Comparison of ENCODE assay signal across 10 mouse cellular contexts in the genomic region with DNA sequence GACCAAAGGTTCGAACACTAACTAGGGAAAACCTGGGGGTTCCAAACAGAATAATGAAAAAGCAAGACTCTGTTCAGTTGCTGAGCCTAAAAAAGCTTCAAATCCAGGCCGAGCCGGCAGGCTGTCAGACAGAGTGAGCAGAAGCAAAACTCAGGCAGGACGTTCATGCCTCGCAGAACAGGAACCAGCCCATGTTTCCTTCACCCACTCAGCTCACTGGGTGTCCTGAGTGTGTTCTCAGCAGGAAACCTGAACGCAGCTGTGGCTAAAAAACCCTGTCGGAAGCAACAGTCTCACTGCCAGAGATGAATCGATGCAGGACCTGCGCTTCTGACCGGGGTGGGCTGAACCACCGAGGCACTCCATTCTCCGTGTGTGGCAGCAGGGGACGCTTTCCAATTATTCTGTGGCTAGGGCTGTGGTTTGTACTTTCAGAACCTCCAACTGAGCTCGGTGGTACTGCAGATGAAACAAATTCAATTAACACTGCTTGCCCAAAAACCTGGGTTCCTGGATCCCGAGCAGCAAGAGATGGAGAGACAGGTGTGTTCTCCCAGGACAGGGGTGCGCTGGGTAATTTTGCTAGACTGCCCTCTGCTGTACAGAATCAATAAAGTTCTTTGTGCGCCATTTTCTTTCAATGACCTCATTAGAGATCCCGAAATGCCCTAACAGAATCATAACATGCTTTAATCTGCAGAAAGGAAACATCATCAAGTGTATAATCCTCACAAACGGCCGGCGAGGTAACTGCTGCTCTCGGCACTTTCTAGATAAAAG.
DNase-seq lines count a peak whose midpoint lies in the region; ATAC-seq and TF ChIP-seq lines count a peak whose summit lies in the region.
"Had no signal": no experiment of that assay in that cellular context is flagged by ENCODE, and none has a peak within 500 bp of the region (broad histone marks: within the 10 kb centered on the region; RNA-seq: fewer than 3 reads in every experiment).

No protein-coding gene starts in this region.

- H3K4me1 ChIP-seq in small intestine, adult 2 months (ENCODE audit: control insufficient read depth, insufficient read depth, insufficient read length, low read length): no peaks in the 10 kb centered on the region
- no peaks in the 10 kb centered on the region for H3K4me1 ChIP-seq in kidney, embryonic 15.5 days
- no peaks in the 10 kb centered on the region for H3K4me1 ChIP-seq in midbrain, postnatal 0 days (ENCODE audit: insufficient read depth, low read length)
- H3K4me1 ChIP-seq: limb, embryonic 15.5 days; neural tube, embryonic 13.5 days had no signal

- no peak for ATAC-seq in kidney, embryonic 15.5 days (replicated peaks; ENCODE audit: low FRiP score)
- ATAC-seq in midbrain, postnatal 0 days (ENCODE audit: low FRiP score): no peak

- TF ChIP-seq CTCF in layer of hippocampus, adult 2 months (conservative IDR thresholded peaks at IDR 0.05): peak; percentile 51
- TF ChIP-seq CTCF in small intestine, adult 2 months (IDR thresholded peaks at IDR 0.05; ENCODE audit: extremely low read depth, insufficient read length, insufficient replicate concordance, low read depth, low read length): no peak
- no peak for TF ChIP-seq CTCF in midbrain, postnatal 0 days (IDR thresholded peaks at IDR 0.05)

- H3K27ac ChIP-seq in layer of hippocampus, adult 2 months: no peak overlapping the region; the same call in 1 of the 2 replicates
- H3K27ac ChIP-seq in small intestine, adult 2 months (ENCODE audit: insufficient read depth, low read depth, low read length): no peak overlapping the region
- no peak overlapping the region for H3K27ac ChIP-seq in kidney, embryonic 15.5 days
- H3K27ac ChIP-seq in midbrain, postnatal 0 days (ENCODE audit: low read depth, low read length): no peak overlapping the region
- H3K27ac ChIP-seq: limb, embryonic 15.5 days; neural tube, embryonic 13.5 days had no signal

- H3K4me3 ChIP-seq in layer of hippocampus, adult 2 months: peak overlapping the region; percentile 1; the same call in 1 of the 2 replicates
- 0 out of 2 replicates have a peak overlapping the region, but pooled peaks have one; percentile 3 for H3K4me3 ChIP-seq in small intestine, adult 2 months (ENCODE audit: low read depth, low read length)
- H3K4me3 ChIP-seq in kidney, embryonic 15.5 days (replicated peaks): no peak overlapping the region
- no peak overlapping the region for H3K4me3 ChIP-seq in midbrain, postnatal 0 days (ENCODE audit: low read depth, low read length)
- H3K4me3 ChIP-seq: limb, embryonic 15.5 days; neural tube, embryonic 13.5 days had no signal

- peak; percentile 3 to 9 for DNase-seq in layer of hippocampus, adult 18-20 months (ENCODE audit: low spot score in 2 of 2)
- DNase-seq in layer of hippocampus, adult 8-10 months (ENCODE audit: low spot score in 2 of 2): no peak
- peak; percentile 37 for DNase-seq in T-cell, adult 2 months (ENCODE audit: low spot score)
- DNase-seq in layer of hippocampus, adult 2 months (ENCODE audit: low spot score in 2 of 2): peak in 1 of 2 experiments; percentile 10
- DNase-seq in embryo, embryonic 11 days: no peak
- no peak for DNase-seq in midbrain, postnatal 0 days (ENCODE audit: low spot score)

- no peaks in the 10 kb centered on the region for H3K9me3 ChIP-seq in kidney, embryonic 15.5 days (replicated peaks)
- no peaks in the 10 kb centered on the region for H3K9me3 ChIP-seq in midbrain, postnatal 0 days (ENCODE audit: low read length)
- H3K9me3 ChIP-seq: limb, embryonic 15.5 days; neural tube, embryonic 13.5 days had no signal

- no peak for TF ChIP-seq POLR2A in small intestine, adult 2 months (IDR thresholded peaks at IDR 0.05; ENCODE audit: low read depth, low read length)

- H3K27me3 ChIP-seq in small intestine, adult 2 months (ENCODE audit: control insufficient read depth, insufficient read depth, low read length): no peaks in the 10 kb centered on the region
- H3K27me3 ChIP-seq in kidney, embryonic 15.5 days: no peaks in the 10 kb centered on the region
- no peaks in the 10 kb centered on the region for H3K27me3 ChIP-seq in midbrain, postnatal 0 days (ENCODE audit: insufficient read depth, low read length)
- H3K27me3 ChIP-seq: limb, embryonic 15.5 days; neural tube, embryonic 13.5 days had no signal

- WGBS in small intestine, adult 2 months: 74% methylated on average over 22 of the region's 22 CpGs
- 80% methylated on average over 22 of the region's 22 CpGs for WGBS in kidney, embryonic 15.5 days
- WGBS in midbrain, postnatal 0 days: 69% methylated on average over 22 of the region's 22 CpGs

- H3K36me3 ChIP-seq in small intestine, adult 2 months (ENCODE audit: control insufficient read depth, insufficient read depth, low read length): no peaks in the 10 kb centered on the region
- no peaks in the 10 kb centered on the region for H3K36me3 ChIP-seq in kidney, embryonic 15.5 days
- no peaks in the 10 kb centered on the region for H3K36me3 ChIP-seq in midbrain, postnatal 0 days (ENCODE audit: insufficient read depth, low read length)
- H3K36me3 ChIP-seq: limb, embryonic 15.5 days; neural tube, embryonic 13.5 days had no signal

- no peak overlapping the region for H3K9ac ChIP-seq in kidney, embryonic 15.5 days
- H3K9ac ChIP-seq in midbrain, postnatal 0 days (replicated peaks; ENCODE audit: low read length, poor library complexity, severe bottlenecking): no peak overlapping the region
- H3K9ac ChIP-seq: limb, embryonic 15.5 days; neural tube, embryonic 13.5 days had no signal

- no peak overlapping the region for H3K4me2 ChIP-seq in kidney, embryonic 15.5 days
- H3K4me2 ChIP-seq in midbrain, postnatal 0 days (ENCODE audit: low read depth, low read length, poor library complexity, severe bottlenecking): no peak overlapping the region
- H3K4me2 ChIP-seq: limb, embryonic 15.5 days; neural tube, embryonic 13.5 days had no signal

Comparison
In these comparisons a context has a peak if more than half of its experiments do, and no peak if none do; other contexts are left out.
1. DNase-seq: peak in layer of hippocampus, adult 18-20 months (2 of 2) and T-cell, adult 2 months (single experiment); none in layer of hippocampus, adult 8-10 months (0 of 2), embryo, embryonic 11 days (single experiment) and midbrain, postnatal 0 days (single experiment).
2. H3K4me3 ChIP-seq: peak in layer of hippocampus, adult 2 months (single experiment) and small intestine, adult 2 months (single experiment); none in kidney, embryonic 15.5 days (single experiment) and midbrain, postnatal 0 days (single experiment).